Mouse (Mus musculus): ENCODE results near the gene Gm29644. TPM values are rescaled to one million over a fixed set of nuclear protein-coding genes. Genes with fewer than 3 reads are reported as not detected.

The Gm29644 gene
- not detected in 2 replicates for polyA plus RNA-seq (2012; rRNA removed)

GRCm38 (mm10) chrY:70303187-70303586, at the start of gene Gm29644, which contains the start of gene Gm29423:
Gm29644 (minus strand) TSS chrY:70303343.
Gm29423 (minus strand) TSS chrY:70303287.

DNA sequence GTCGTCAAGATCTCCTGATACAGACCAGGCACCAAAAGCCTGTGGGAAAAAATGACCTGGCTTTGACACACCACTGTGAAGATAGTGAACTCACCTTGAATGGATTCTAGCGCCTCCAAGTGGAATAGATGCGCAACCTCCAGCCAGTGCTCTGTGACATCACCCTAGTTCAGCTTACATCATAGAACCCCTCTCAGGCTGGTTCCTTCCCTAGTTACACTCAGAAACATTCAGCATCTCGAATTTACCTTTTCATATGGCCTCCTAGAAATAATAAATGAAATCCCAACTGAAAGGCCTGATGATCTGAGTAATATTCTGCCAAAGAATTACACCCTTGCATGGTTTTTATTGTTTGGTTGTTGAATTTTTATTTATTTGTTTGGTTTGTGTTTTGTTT, 29.6 kb downstream of the Gm29644 start, which contains the start of gene Gm21118:
TSS of gene Gm21118 (minus strand) at position 101 of the 400 bp plus-strand sequence.

Other genes starting within 250 kb of the Gm29644 start
- gene Gm21118, start 29.7 kb downstream of the Gm29644 start, polyA plus RNA-seq (2012; rRNA removed) = not detected in 2 replicates
- not detected in 2 replicates for gene Gm29423, start 56 bp downstream of the Gm29644 start, polyA plus RNA-seq (2012; rRNA removed)
- not detected in 2 replicates for gene Gm20888, start 138.5 kb upstream of the Gm29644 start, polyA plus RNA-seq (2012; rRNA removed)

All from liver, embryonic 18 days (tissue).